Mouse (Mus musculus): ENCODE measurements around the gene Phf23. TPM values are rescaled to one million over a fixed set of nuclear protein-coding genes. Genes with fewer than 3 reads are reported as not detected.

Phf23 gene
- total and polyA plus RNA-seq, 3 experiments: 11.5 to 22.8 (median 18.1) TPM

DNA sequence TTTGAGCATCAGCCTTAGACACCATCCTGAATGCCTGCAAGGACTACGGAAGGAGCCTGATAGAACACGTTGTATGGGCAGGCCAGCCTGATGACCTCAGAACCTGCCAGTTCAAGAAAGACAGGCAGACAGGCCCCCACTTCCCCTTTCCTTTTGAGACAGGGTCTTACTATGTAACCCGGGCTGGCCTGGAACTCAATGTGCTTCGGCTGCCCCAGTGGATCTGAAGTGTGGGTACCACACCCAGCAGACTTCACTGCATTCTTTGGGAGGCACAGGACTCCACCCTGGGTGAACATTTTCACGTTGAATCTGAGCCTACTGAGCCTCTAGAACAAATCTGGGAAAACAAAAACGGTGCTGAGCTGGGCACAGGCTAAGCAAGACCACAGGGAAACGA lies 42.6 kb downstream of the Phf23 start:
- Histone ChIP-seq H3K4me1 (ENCODE audit: control insufficient read depth, insufficient read depth, low read length) (no peaks in the 10 kb centered on the region), H3K9ac (ENCODE audit: low read depth, low read length) (no peak overlapping the region), H3K79me2 (replicated peaks; ENCODE audit: control insufficient read depth, insufficient read depth, low read length) (no peaks in the 10 kb centered on the region), H3K4me3 (no peak overlapping the region), H3K36me3 (ENCODE audit: control insufficient read depth, insufficient read depth, low read length) (no peaks in the 10 kb centered on the region), H3K27me3 (ENCODE audit: control insufficient read depth, insufficient read depth, low read length) (no peaks in the 10 kb centered on the region), H3K27ac (no peak overlapping the region)
- intact Hi-C loops (cut with DNase I): no loop called here
- no peak for DNase-seq
- TF ChIP-seq POLR2A (IDR thresholded peaks at IDR 0.05; ENCODE audit: insufficient read depth, low read depth, low read length) (no peak), CTCF (IDR thresholded peaks at IDR 0.05) (no peak), EP300 (IDR thresholded peaks at IDR 0.05; ENCODE audit: insufficient read depth, low read depth, low read length) (no peak)
- 56% methylated on average over 7 of the region's 7 CpGs for WGBS

DNA sequence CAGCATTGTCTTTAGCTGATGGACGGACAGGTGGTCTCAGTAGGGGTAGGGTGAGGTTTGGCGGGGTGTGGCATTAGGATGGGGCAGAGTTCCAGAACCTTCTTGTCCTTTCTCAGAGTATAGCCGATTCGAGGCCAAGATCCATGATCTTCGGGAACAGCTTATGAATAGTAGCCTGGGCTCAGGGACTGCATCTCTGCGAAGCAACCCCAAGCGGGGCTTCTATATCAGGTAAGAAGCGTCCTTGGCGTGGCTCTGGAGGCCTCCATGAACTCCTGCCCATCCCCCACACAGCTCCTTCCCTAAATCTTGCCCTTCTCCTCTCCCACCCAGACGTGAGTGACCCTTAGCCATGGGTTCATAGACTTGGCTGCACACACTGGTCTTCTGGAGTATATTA lies 44.1 kb downstream of the Phf23 start:
- no peaks in the 10 kb centered on the region for H3K79me2 ChIP-seq (replicated peaks; ENCODE audit: control insufficient read depth, insufficient read depth, low read length)
- 92% methylated on average over 10 of the region's 10 CpGs for WGBS

DNA sequence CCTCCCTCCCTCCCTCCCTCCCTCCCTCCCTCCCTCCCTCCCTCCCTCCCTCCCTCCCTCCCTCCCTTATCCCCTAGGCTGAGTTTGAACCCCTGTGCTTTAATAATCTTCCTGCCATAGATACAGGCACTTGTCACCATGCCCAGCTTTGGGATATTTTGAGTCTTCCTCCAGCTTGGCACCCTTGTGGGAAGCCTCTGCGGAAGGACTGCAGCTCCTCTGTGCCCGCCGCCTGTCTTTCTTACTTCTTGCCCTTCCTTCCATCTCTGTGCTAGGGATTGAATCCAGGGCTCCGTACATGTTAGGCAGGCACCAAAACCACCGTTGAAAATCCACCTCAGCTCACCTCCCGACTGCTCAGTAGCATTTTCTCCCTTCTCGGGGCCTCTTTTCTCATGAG lies 44.6 kb downstream of the Phf23 start:
- DNase-seq: no peak
- Histone ChIP-seq H3K9ac (ENCODE audit: low read depth, low read length) (no peak overlapping the region), H3K79me2 (replicated peaks; ENCODE audit: control insufficient read depth, insufficient read depth, low read length) (no peaks in the 10 kb centered on the region), H3K27me3 (ENCODE audit: control insufficient read depth, insufficient read depth, low read length) (no peaks in the 10 kb centered on the region), H3K4me1 (ENCODE audit: control insufficient read depth, insufficient read depth, low read length) (no peaks in the 10 kb centered on the region), H3K36me3 (ENCODE audit: control insufficient read depth, insufficient read depth, low read length) (no peaks in the 10 kb centered on the region), H3K27ac (no peak overlapping the region), H3K4me3 (no peak overlapping the region)
- intact Hi-C loops (cut with DNase I): no loop called here
- 80% methylated on average over 7 of the region's 7 CpGs for WGBS
- TF ChIP-seq POLR2A (IDR thresholded peaks at IDR 0.05; ENCODE audit: insufficient read depth, low read depth, low read length) (no peak), EP300 (IDR thresholded peaks at IDR 0.05; ENCODE audit: insufficient read depth, low read depth, low read length) (no peak), CTCF (IDR thresholded peaks at IDR 0.05) (no peak)

More for the DNA sequence above, 44.1 kb downstream of the Phf23 start:
- H3K36me3 ChIP-seq (ENCODE audit: control insufficient read depth, insufficient read depth, low read length): no peaks in the 10 kb centered on the region
- no peak for TF ChIP-seq POLR2A (IDR thresholded peaks at IDR 0.05; ENCODE audit: insufficient read depth, low read depth, low read length)
- no peak for TF ChIP-seq CTCF (IDR thresholded peaks at IDR 0.05)
- TF ChIP-seq EP300 (IDR thresholded peaks at IDR 0.05; ENCODE audit: insufficient read depth, low read depth, low read length): no peak
- no peaks in the 10 kb centered on the region for H3K4me1 ChIP-seq (ENCODE audit: control insufficient read depth, insufficient read depth, low read length)
- no peak for DNase-seq
- H3K9ac ChIP-seq (ENCODE audit: low read depth, low read length): no peak overlapping the region
- intact Hi-C loops (cut with DNase I): no loop called here
- no peaks in the 10 kb centered on the region for H3K27me3 ChIP-seq (ENCODE audit: control insufficient read depth, insufficient read depth, low read length)
- no peak overlapping the region for H3K27ac ChIP-seq
- no peak overlapping the region for H3K4me3 ChIP-seq

DNA sequence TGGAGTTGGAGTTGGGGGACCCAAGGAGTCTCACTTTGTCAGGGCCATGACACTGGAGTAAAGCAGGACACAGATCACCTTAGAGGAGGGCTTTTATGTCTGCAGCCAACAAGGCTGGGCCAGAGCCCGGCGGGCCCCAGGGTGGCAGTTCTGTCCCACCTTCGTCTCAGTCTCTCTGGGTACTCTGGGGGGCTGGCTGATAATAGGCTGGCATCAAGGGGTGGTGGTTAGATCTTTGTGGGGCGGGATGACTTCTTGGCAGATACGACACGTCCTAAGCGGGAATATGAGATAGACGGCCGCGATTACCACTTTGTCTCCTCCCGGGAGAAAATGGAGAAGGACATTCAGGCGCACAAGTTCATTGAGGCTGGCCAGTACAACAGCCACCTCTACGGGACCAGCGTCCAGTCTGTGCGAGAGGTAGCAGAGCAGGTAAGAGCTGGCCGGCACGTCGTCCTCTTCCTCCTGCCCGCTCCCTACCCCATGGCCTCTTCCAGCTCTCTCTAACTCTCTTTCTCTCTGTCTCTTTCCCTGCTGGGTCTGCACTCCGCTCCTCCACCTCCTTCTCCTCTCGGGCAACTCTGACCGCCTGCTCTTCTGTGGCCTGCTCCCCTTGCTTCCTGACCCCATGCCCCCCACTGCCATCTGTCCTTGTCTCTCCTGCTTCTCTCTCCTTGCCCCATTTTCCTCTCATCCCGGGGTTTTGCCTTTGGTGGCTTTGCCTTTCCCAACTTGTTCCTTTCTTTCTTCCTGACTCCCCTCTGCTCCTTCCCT lies 46.9 kb downstream of the Phf23 start:
- H3K27me3 ChIP-seq (ENCODE audit: control insufficient read depth, insufficient read depth, low read length): no peaks in the 10 kb centered on the region
- no peak overlapping the region for H3K27ac ChIP-seq
- no peak overlapping the region for H3K9ac ChIP-seq (ENCODE audit: low read depth, low read length)
- no peaks in the 10 kb centered on the region for H3K4me1 ChIP-seq (ENCODE audit: control insufficient read depth, insufficient read depth, low read length)
- TF ChIP-seq CTCF (IDR thresholded peaks at IDR 0.05) (no peak), POLR2A (IDR thresholded peaks at IDR 0.05; ENCODE audit: insufficient read depth, low read depth, low read length) (no peak), EP300 (IDR thresholded peaks at IDR 0.05; ENCODE audit: insufficient read depth, low read depth, low read length) (no peak)
- intact Hi-C loops (cut with DNase I): no loop called here
- H3K79me2 ChIP-seq (replicated peaks; ENCODE audit: control insufficient read depth, insufficient read depth, low read length): no peaks in the 10 kb centered on the region
- H3K36me3 ChIP-seq (ENCODE audit: control insufficient read depth, insufficient read depth, low read length): no peaks in the 10 kb centered on the region
- no peak overlapping the region for H3K4me3 ChIP-seq
- 87% methylated on average over 23 of the region's 23 CpGs for WGBS
- no peak for DNase-seq

DNA sequence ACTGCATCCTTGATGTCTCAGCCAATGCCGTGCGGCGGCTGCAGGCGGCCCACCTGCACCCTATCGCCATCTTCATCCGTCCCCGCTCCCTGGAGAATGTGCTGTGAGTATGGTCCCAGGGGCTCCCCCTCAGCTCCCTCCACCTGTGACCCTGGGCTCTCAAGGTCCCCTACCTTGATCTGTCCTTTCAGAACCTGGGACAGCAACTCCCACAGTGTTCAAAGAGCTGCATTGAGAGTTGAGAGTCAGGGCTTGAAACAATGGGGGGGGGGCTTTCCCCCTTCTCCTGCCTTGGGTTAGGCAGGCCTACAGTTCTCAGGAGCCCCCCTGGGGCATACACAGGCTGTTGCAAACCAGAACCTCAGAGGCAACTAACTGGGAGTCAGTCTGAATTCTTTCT lies 48.1 kb downstream of the Phf23 start:
- 86% methylated on average over 7 of the region's 7 CpGs for WGBS
- no peak for TF ChIP-seq POLR2A (IDR thresholded peaks at IDR 0.05; ENCODE audit: insufficient read depth, low read depth, low read length)
- no peak for TF ChIP-seq EP300 (IDR thresholded peaks at IDR 0.05; ENCODE audit: insufficient read depth, low read depth, low read length)
- no peak for TF ChIP-seq CTCF (IDR thresholded peaks at IDR 0.05)
- DNase-seq: no peak
- Histone ChIP-seq H3K27ac (no peak overlapping the region), H3K27me3 (ENCODE audit: control insufficient read depth, insufficient read depth, low read length) (no peaks in the 10 kb centered on the region), H3K9ac (ENCODE audit: low read depth, low read length) (no peak overlapping the region), H3K79me2 (replicated peaks; ENCODE audit: control insufficient read depth, insufficient read depth, low read length) (no peaks in the 10 kb centered on the region), H3K4me1 (ENCODE audit: control insufficient read depth, insufficient read depth, low read length) (no peaks in the 10 kb centered on the region), H3K36me3 (ENCODE audit: control insufficient read depth, insufficient read depth, low read length) (no peaks in the 10 kb centered on the region), H3K4me3 (no peak overlapping the region)
- intact Hi-C loops (cut with DNase I): no loop called here

DNA sequence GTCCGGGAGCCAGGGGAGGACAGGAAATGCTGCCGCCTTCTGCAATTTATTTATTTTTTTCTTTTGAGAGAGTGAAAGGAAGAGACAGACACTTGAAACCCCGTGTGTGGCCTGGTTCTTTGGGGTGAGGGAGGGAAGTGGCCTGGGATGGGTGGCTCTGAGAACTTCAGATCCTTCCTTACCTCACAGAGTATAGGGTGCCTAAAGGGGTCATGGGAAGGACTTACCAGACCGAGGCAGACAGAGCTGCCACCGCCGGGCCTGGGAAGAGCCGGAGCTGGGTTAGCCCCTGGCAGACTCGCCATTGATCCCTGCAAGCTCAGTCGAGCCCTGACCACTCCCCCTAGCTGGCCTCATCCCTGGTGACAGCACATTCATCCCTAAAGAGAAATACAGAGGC lies 49.9 kb downstream of the Phf23 start:
- Histone ChIP-seq H3K4me1 (ENCODE audit: control insufficient read depth, insufficient read depth, low read length) (no peaks in the 10 kb centered on the region), H3K79me2 (replicated peaks; ENCODE audit: control insufficient read depth, insufficient read depth, low read length) (no peaks in the 10 kb centered on the region), H3K4me3 (no peak overlapping the region), H3K27ac (no peak overlapping the region), H3K27me3 (ENCODE audit: control insufficient read depth, insufficient read depth, low read length) (no peaks in the 10 kb centered on the region), H3K36me3 (ENCODE audit: control insufficient read depth, insufficient read depth, low read length) (no peaks in the 10 kb centered on the region), H3K9ac (ENCODE audit: low read depth, low read length) (no peak overlapping the region)
- TF ChIP-seq EP300 (IDR thresholded peaks at IDR 0.05; ENCODE audit: insufficient read depth, low read depth, low read length) (no peak), POLR2A (IDR thresholded peaks at IDR 0.05; ENCODE audit: insufficient read depth, low read depth, low read length) (no peak), CTCF (IDR thresholded peaks at IDR 0.05) (no peak)
- no peak for DNase-seq
- intact Hi-C loops (cut with DNase I): no loop called here
- WGBS: 48% methylated on average over 9 of the region's 9 CpGs
